Mouse (Mus musculus): ENCODE data around the gene Atp2a2. TPM values are rescaled to one million over a fixed set of nuclear protein-coding genes. Genes with fewer than 3 reads are reported as not detected.
"Not testable (repeated sequence)": the region's sequence is repeated elsewhere in the genome, so short reads cannot be mapped to it uniquely, and the experiment has no call there.

The Atp2a2 gene
- total RNA-seq, 2 experiments from 2014 or later = 72.8 to 98.4 TPM

- ATAC-seq (replicated peaks; ENCODE audit: poor library complexity) = no peak
These were observed 47.6 kb downstream of the Atp2a2 start for GRCm38 (mm10) chr5:122454442-122454841.

GRCm38 (mm10) chr5:122453188-122453587 is 48.8 kb downstream of the Atp2a2 start:
- no peak for ATAC-seq (replicated peaks; ENCODE audit: poor library complexity)

- no peak for ATAC-seq (replicated peaks; ENCODE audit: poor library complexity)
These were observed 49.8 kb downstream of the Atp2a2 start for GRCm38 (mm10) chr5:122452194-122452593.

- no peak for ATAC-seq (replicated peaks; ENCODE audit: poor library complexity)
These were observed 50.7 kb downstream of the Atp2a2 start for GRCm38 (mm10) chr5:122451324-122451723.

- ATAC-seq (replicated peaks; ENCODE audit: poor library complexity) = no peak
These were observed 51.1 kb downstream of the Atp2a2 start for GRCm38 (mm10) chr5:122450913-122451317.

- no peak for ATAC-seq (replicated peaks; ENCODE audit: poor library complexity)
These were observed 52.1 kb downstream of the Atp2a2 start for GRCm38 (mm10) chr5:122449946-122450345.

GRCm38 (mm10) chr5:122448869-122449268 is 53.2 kb downstream of the Atp2a2 start:
- no peak for ATAC-seq (replicated peaks; ENCODE audit: poor library complexity)

- no peak for ATAC-seq (replicated peaks; ENCODE audit: poor library complexity)
These were observed 54.2 kb downstream of the Atp2a2 start for GRCm38 (mm10) chr5:122447857-122448256.

- ATAC-seq (replicated peaks; ENCODE audit: poor library complexity) = no peak
These were observed 56.9 kb downstream of the Atp2a2 start for GRCm38 (mm10) chr5:122445051-122445610.

GRCm38 (mm10) chr5:122444492-122444891 is 57.5 kb downstream of the Atp2a2 start:
- no peak for ATAC-seq (replicated peaks; ENCODE audit: poor library complexity)

GRCm38 (mm10) chr5:122440095-122440630 is 61.9 kb downstream of the Atp2a2 start:
- ATAC-seq (replicated peaks; ENCODE audit: poor library complexity) = no peak

GRCm38 (mm10) chr5:122439400-122440094 is 62.5 kb downstream of the Atp2a2 start:
- no peak for ATAC-seq (replicated peaks; ENCODE audit: poor library complexity)

GRCm38 (mm10) chr5:122434541-122434940 is 67.5 kb downstream of the Atp2a2 start:
- ATAC-seq (replicated peaks; ENCODE audit: poor library complexity) = 0 out of 2 replicates have a peak, but pooled peaks have one; percentile 46

GRCm38 (mm10) chr5:122431221-122431620 is 70.8 kb downstream of the Atp2a2 start:
- ATAC-seq (replicated peaks; ENCODE audit: poor library complexity) = no peak

- 0 out of 2 replicates have a peak, but pooled peaks have one; percentile 37 for ATAC-seq (replicated peaks; ENCODE audit: poor library complexity)
These were observed 71.8 kb downstream of the Atp2a2 start for GRCm38 (mm10) chr5:122430036-122430775.

GRCm38 (mm10) chr5:122425550-122425949 is 76.5 kb downstream of the Atp2a2 start:
- no peak for ATAC-seq (replicated peaks; ENCODE audit: poor library complexity)

GRCm38 (mm10) chr5:122423083-122423482 is 78.9 kb downstream of the Atp2a2 start:
- ATAC-seq (replicated peaks; ENCODE audit: poor library complexity) = no peak

GRCm38 (mm10) chr5:122422071-122422964 is 79.7 kb downstream of the Atp2a2 start:
- ATAC-seq (replicated peaks; ENCODE audit: poor library complexity) = peak; percentile 89

GRCm38 (mm10) chr5:122421271-122422068 is 80.6 kb downstream of the Atp2a2 start, which contains the start of gene Anapc7:
Gene Anapc7 (plus strand): TSS chr5:122421693.
- peak; percentile 28 for ATAC-seq (replicated peaks; ENCODE audit: poor library complexity)

- not testable (repeated sequence) for ATAC-seq (replicated peaks; ENCODE audit: poor library complexity)
These were observed 81.3 kb downstream of the Atp2a2 start for GRCm38 (mm10) chr5:122420676-122421075.
